Mouse (Mus musculus) v-Abl transformed pro-B cells (cell line): ENCODE results near the gene Kcnc2.

Experiments used
- in situ Hi-C, 2 experiments: fragments of 400-800 bp; cut with MboI; formaldehyde crosslinking; loops; one replicate each; pipeline ENCODE4 v1.15.1; 2025; ENCODE audit not compliant: unreplicated experiment in 2 of 2

Gene Kcnc2

DNA sequence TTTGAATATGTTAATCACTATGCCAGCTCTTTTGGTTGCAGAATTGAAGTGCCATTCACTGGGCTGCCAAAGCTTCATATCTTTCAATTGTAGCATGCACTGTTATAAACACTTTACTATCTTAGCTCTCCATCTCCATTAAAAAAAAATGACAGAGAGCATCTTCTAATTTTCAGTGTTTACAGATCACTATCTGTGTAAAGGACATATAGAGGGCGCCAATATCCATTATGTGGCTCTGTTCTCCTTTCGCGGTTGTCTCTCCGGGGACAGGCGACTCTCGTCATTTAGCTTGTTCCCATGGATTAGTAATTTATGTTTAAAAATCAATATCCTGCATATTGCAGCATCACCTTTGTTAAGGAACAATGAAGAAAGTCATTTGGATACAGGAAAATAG is 109.7 kb downstream of the Kcnc2 start:
- in situ Hi-C loops: no loop called here

DNA sequence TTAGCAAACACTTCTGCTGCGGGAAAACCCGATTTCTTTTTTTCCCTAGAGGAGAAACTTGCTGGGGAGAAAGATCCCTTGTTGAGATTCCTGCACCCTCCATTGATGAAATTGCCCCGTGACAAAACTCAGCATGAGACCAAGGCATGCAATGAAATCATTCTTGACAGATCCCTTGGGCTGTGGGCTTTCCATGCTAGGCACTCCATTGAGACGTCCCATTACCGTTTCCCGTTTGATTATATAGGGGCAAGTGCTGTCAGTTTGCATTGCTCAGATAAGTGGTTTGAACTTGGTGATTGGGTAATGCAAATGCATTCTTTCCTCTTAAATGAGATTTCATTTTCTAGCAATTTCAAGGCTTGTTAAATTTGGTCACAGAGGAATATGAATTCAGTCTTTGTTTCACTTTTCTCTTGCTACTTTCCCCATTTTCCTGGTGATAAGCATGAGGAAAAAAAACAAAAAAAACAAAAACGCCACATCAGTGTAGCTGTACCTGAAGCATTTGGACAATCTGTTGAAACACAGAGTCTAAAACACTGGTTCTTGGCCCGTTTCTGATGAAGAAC is 123.6 kb downstream of the Kcnc2 start:
- in situ Hi-C loops: no loop called here

DNA sequence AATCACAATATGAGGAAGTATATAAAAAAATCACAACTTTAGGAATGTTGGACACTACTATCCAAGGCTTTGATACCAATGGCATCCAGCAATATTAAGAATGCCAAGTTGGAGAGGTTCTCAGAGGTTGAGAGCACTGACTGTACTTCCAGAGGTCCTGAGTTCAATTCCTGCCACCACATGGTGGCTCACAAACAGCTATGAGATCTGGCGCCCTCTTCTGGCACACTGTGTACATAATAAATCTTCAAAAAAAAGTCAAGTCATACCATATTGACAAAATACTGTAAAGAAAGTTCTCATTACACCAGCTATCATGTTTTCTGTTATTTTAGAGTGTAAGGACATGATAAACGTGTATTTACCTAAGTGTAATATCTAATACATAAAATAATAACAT is 126.3 kb downstream of the Kcnc2 start:
- in situ Hi-C loops: no loop called here

DNA sequence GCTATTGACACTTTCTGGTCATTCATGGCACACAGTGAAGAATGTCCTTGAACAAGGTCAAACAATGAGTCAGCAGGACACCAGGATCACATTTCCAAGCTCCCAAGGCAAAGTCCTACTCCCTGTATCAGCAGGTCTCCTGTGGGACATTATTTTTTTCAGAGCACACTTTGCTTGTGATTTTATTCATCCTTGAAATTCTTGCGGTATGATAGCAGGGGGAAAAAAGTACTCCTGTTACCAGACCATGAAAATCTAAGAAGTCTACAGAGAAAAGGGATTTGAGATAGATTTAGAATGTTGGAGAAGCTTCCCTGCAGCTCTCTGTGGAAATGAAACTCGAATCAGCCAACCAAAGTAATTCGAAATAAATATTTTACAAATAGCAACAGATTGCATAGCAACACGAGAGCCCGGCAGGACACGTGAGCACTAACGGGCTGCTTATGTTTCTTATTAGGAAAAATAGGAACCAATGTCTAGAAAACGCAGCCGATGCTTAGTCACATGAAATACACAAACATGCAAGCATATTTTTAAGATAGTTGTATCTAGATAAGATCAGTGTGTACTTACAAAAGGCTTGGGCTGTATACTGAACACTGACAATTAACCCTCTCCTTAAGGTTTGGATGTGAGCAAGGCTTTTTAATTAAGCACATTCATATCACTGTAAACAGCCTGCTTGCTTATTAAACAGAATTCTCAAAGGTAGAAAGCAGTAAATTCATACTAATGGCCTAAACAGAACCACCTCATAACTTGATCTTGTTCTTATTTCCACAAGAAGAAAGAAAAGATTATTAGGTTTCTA is 129.9 kb downstream of the Kcnc2 start:
- in situ Hi-C loops: no loop called here

DNA sequence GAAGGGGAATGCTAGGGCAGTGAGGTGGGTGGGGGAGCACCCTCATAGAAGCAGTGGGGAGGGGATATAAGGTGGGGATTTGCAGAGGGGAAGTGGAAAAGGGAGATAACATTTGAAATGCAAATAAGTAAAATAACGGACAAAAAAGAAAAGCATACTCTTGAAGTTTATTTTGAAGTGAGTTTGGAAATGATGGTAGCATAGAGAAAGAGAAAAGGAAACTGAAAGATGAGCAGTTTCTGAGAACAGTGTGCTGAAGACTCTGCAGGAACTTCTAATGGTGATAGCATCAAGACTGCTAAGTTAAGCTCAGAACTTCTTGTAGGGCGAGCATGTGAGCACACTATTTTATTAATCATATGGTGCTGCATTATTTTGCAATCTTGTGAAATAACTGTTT is 138.6 kb downstream of the Kcnc2 start:
- in situ Hi-C loops: no loop called here

DNA sequence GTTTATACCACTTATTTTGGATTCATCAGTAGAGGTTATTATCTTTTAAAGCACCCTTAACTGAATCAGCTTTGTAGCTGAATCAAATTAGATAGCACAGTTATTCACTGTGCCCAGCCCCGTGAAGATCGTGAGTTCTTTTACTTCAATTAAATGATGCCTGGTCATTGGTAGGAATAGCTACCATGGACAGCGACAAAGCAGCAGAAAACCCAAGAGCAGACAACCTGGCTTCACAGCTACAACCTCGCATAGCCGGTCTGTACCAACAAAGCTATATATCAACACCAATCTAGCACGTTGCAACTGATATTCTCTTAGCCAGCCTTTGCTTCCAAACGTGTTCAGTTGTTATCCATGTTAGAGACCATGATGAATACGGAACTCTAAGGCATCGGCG is 152.4 kb downstream of the Kcnc2 start:
- in situ Hi-C loops: no loop called here

DNA sequence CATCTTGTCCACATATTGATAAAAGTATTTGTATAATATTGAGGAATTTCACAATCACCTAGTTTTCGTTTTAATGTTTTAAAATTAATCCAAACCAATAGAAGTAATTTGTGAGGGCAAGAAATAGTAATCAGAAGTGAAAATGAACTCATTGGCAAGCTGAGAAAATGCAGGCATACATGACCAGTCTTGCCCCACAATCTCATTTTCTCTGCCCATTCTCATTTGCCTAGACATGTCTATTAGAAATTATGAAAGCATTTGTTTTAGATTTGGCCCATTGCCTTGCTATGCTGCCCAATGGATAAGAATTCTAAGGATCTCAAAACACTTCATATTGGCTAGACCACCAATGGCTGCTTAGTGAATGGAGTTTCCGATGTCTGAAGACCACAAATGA is 166.0 kb downstream of the Kcnc2 start:
- in situ Hi-C loops: no loop called here

DNA sequence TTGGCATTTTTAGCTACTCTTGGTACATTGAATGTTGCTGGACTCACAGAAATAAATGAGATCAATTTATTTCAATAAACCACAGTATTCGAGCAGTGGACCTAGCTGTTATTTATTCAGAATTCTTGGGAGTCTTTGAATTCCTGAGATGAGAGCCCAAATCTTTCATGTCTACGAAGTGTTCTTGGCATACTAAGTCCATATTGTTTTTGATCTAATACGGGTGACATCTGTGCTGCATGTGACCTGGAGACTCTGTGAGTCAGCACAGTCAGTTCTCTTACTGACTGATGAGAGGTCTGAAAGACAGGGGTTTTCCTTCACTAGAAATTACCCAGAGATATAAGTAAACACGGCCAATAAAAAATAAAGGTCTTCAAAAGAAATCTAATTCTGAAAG is 173.7 kb downstream of the Kcnc2 start:
- in situ Hi-C loops: no loop called here

DNA sequence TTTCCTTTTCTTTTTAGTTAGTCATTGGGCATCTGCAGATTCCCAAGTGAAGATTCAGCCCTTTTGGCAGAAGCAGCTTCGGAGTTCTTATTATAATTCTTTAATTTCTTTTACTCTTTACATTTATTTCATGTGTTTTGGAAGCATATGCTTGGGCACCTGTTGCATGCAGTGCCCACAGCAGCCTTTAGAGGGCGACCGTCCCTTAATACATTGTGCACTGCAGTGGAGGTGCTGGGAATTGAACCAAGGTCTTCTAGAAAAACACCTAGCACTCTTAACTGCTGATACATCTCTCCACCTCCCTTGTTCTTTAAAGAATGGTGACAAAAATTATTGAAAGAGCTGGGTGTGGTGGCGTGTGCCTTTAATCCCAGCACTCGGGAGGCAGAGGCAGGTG is 180.0 kb downstream of the Kcnc2 start:
- in situ Hi-C loops: no loop called here

DNA sequence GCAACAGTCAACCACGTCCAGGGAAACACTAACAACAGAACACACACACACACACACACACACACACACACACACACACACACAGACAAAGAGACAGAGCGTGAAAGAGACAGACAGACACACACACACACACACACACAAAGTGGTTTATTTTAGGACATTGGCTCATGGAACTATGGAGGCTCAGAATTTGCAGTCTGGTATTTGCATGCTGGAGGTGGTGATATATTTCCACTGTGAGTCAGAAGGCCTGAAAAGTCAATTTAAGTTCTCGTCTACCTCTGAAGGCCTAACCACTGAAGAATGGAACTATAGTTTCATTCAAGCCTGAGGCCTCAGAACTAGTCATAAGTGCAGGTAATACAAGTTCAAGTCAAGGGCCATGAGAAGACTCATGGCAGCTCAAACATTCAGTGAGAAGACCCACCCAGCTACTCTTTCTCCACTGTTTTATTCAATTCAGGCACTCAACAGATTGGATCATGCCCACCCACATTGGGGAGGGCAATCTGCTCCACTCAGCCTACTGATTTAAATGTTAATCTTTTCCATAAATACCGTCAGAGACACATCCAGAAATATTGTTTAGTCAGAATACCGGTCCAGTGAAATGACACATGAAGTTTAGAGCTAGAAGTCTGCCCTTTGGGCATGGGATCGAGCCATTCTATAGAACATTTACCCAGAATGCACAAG is 197.9 kb downstream of the Kcnc2 start:
- in situ Hi-C loops: no loop called here

DNA sequence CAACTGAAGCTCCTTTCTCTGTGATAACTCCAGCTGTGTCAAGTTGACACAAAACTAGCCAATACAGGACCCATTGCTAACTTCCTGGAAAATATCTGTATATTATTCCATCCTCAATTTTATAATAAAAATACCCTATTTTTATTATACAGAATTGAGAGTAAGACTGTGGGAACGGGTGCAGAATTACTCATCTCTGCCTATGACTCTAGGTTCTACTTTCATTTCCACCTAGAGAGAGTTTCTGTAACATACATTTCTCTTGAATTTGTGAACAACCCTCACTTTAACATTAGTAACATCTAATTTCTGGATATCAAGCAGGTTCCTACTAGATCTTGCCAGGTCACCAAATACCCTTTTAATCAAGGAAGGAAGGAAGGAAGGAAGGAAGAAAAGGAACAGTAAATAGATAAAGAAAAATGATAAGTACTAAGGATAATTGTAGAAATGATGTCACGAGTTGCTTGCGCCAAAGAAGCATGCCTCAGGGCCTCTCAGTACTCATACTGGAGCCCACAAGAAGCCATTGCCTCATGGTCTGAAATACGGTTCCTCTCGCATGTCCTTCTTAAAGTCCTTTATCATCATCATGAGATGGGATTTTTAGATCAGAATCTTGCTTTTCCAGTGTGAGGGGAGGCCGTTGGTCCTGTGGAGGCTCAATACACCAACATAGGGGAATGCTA is 203.3 kb downstream of the Kcnc2 start:
- in situ Hi-C loops: no loop called here

DNA sequence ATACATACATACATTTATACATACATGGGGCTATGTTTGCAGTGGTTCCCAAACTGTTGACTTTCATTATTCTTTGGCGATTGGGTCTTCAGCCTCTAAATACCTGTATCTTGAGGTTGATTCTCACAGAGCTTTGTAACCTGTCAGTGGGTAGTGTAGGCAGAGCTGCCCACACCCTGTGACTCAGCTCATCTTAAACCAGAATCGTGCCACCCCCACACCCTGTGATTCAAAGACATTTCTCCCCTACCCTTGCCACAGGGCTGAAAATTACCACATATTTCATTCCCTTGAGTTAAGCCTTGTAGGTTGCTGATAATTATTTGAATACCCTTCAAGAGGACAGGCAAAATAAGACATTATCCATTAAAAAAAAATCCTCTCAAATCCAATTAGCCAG is 210.5 kb downstream of the Kcnc2 start:
- in situ Hi-C loops: no loop called here

DNA sequence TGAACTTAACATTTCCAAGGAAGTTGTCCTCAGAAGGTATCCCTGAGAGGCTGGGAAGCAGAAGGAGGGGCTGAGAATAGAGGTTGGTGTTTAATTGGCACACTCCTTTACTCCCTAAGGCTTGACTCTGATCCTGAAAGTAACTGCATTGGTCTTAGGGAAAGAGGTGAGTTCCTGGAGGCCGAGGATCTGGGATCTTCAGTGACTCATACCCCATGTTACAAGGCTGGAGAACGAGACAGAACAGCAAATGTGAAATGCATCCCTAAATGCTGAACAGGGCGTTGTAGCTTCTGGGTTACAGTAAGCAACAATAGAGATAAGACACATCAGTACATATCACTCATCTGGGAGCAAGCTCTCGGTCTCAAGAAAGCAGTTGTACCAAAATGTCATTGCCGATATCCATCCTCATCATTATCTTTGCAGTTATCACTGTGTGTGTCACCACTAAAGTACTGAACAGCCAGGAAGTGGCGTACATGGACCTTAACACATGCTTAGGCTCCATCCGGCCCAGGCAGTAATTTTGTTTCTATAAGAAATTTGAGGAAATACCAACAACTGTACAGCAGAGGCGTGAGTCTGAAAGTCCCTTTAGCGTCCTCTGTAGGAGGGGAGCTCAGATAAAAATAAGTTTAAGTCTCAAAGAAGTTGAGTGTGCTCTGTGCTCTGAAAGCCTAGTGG is 211.1 kb downstream of the Kcnc2 start:
- in situ Hi-C loops: no loop called here

DNA sequence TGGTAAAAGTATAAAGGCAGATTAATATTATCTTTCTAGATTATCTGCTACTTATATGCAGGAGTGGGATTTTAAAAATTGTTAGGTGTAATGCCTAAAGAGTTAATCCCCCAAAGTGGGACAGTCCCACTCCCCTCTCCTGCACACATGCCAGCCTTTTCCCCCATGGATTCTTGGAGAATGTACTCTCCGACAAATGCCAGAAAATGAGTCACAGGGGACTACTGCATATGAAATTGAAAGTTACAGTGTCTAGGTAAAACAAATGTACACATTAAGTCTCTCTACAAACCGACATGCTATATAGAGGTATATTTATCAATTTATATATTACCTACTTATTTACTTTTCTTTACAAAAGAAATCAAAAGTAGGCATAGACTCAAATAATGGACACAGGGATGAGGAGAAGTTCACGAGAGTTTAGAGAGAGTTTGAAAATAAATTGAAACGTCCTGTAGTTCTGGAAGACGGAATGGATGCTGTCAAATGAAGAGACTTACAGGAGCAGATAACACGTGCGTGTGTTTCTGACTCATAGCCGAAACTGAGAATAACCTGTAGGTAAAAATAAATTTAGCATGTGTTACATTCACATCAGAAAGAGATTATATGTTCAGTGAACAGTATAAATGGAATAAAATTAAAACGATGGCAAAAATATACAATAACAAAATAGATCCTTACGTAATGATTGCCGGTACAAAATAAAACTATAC is 213.6 kb downstream of the Kcnc2 start:
- in situ Hi-C loops: no loop called here

DNA sequence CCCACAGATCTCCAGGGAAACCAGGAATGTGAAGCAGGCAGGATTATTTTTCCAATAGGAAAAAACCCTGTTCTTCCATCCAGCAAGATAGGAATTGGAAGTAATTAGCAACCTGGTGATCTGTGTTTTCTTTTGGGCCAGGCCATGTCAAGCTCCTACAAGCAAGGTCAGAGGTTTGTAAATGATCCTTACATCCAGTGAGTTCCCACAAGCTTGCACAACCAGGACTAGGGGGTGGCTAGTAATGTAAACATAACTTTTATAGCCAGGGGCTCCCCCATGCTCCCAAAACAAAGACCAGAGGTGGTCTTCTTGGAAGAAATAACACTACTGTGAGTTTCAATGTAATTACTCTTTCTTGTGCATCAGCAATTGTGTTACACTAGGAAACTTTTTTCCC is 214.9 kb downstream of the Kcnc2 start:
- in situ Hi-C loops: no loop called here

DNA sequence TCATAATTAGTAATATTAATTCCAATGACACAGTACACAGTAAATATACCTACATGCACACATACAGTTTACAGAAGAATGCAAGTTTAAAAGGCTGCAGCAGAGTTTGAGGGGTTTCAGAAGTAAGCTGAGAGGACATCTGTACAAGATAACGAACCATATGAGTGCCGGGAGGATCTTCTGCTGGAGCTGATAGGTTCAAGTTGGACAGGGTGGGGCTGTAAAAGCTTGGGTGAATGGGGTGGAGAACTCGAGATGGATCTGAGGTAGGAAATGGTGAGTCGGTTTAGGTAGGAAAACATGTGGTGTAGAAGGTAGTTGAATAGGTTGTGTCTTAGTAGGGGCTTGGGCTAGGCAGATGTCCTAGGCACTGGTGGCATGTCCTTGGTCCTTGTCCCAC is 217.8 kb downstream of the Kcnc2 start:
- in situ Hi-C loops: no loop called here
